Mouse (Mus musculus) Muller cell, postnatal 12 days (primary cell): ENCODE results near the gene Zbtb20.

Experiments
- DNase-seq: peaks from one replicate; pipeline ENCODE4 v3.0.0-alpha.2; 2015; ENCODE audit errors: inconsistent ontology term

Zbtb20 gene

GRCm38 (mm10) chr16:43641230-43641629 lies 765.5 kb downstream of the Zbtb20 start:
- no peak for DNase-seq

- no peak for DNase-seq
These were observed 770.2 kb downstream of the Zbtb20 start for GRCm38 (mm10) chr16:43645879-43646278.

GRCm38 (mm10) chr16:43646943-43647342 lies 771.3 kb downstream of the Zbtb20 start:
- no peak for DNase-seq

GRCm38 (mm10) chr16:43647641-43648040 lies 772.0 kb downstream of the Zbtb20 start:
- no peak for DNase-seq

- no peak for DNase-seq
These were observed 774.8 kb downstream of the Zbtb20 start for GRCm38 (mm10) chr16:43650355-43651080.

GRCm38 (mm10) chr16:43653288-43653687 lies 777.6 kb downstream of the Zbtb20 start:
- DNase-seq: no peak

- no peak for DNase-seq
These were observed 778.6 kb downstream of the Zbtb20 start for GRCm38 (mm10) chr16:43654269-43654668.

- DNase-seq: peak; percentile 31
These were observed 779.6 kb downstream of the Zbtb20 start for GRCm38 (mm10) chr16:43655183-43655787.

GRCm38 (mm10) chr16:43661576-43661975 lies 785.9 kb downstream of the Zbtb20 start:
- no peak for DNase-seq

- DNase-seq: no peak
These were observed 786.7 kb downstream of the Zbtb20 start for GRCm38 (mm10) chr16:43662124-43663004.

- DNase-seq: no peak
These were observed 788.4 kb downstream of the Zbtb20 start, which contains the start of gene Tigit for GRCm38 (mm10) chr16:43663978-43664579. Tigit (minus strand) TSS chr16:43664146.

GRCm38 (mm10) chr16:43664861-43665260 lies 789.2 kb downstream of the Zbtb20 start:
- DNase-seq: no peak

GRCm38 (mm10) chr16:43668294-43668693 lies 792.6 kb downstream of the Zbtb20 start:
- DNase-seq: no peak

GRCm38 (mm10) chr16:43671972-43672371 lies 796.3 kb downstream of the Zbtb20 start:
- DNase-seq: no peak

GRCm38 (mm10) chr16:43672697-43673096 lies 797.0 kb downstream of the Zbtb20 start:
- no peak for DNase-seq

- DNase-seq: no peak
These were observed 798.7 kb downstream of the Zbtb20 start for GRCm38 (mm10) chr16:43674400-43674799.

GRCm38 (mm10) chr16:43687968-43688367 lies 812.3 kb downstream of the Zbtb20 start:
- no peak for DNase-seq

GRCm38 (mm10) chr16:43690211-43690690 lies 814.6 kb downstream of the Zbtb20 start:
- DNase-seq: no peak

GRCm38 (mm10) chr16:43690912-43691311 lies 815.2 kb downstream of the Zbtb20 start:
- DNase-seq: no peak

GRCm38 (mm10) chr16:43691741-43692140 lies 816.1 kb downstream of the Zbtb20 start:
- DNase-seq: no peak
